Mouse (Mus musculus) stomach, postnatal 0 days (tissue): ENCODE results near the gene Stard3.

Source experiments
- CTCF ChIP-seq: IDR thresholded peaks from 2 replicates; pipeline ENCODE4 v1.5.1; 2016; ENCODE audit warnings: antibody characterized with exemption, low read depth, mild to moderate bottlenecking, moderate library complexity
- EP300 ChIP-seq: optimal IDR thresholded peaks from 2 replicates; pipeline ENCODE3; 2016; ENCODE audit warnings: antibody characterized with exemption

DNA sequence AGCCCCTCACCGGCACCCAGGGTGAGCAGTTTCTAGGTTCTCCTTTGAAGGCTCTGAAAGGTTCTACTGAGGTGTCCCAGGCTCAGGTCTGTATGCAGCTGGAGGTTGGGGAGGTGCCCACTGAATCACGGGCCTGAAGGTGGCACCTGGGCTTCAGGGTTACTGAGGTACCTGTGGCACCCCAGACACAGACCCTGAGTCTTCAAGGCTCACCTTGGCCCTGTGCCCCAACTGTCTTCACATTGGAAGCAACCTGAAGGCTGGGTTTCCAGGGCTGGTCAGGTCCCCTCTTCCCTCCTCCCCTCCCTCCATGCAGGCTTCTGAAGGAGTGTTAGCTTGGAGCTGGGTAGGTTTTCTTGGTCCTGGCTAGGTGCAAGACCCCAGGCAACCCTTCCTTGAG is 23.5 kb downstream of the Stard3 start:
- TF ChIP-seq CTCF (no peak), EP300 (no peak)
